Mouse (Mus musculus) heart, embryonic 12.5 days (tissue): ENCODE data around the gene Naglu. TPM values are rescaled to one million over a fixed set of nuclear protein-coding genes. Genes with fewer than 3 reads are reported as not detected.
A peak's percentile ranks its signal among the peaks of the same experiment; 100 is the strongest.

ENCODE experiments used
- ATAC-seq: fragments of 200-750 bp; cut with Nextera tagmentation; 2 replicates; pipeline ENCODE4 v1.8.0; 2017; ENCODE audit warnings: moderate TSS enrichment, moderate library complexity; ENCODE audit not compliant: insufficient number of reproducible peaks, low FRiP score
- H3K27ac ChIP-seq: fragments of 300-500 bp; sonication (generic); 2 replicates; pipeline ENCODE4 v1.5.1; 2016; ENCODE audit warnings: mild to moderate bottlenecking, moderate library complexity; ENCODE audit not compliant: poor library complexity, severe bottlenecking
- H3K27me3 ChIP-seq: fragments of 300-500 bp; sonication (generic); replicated peaks from 2 replicates; pipeline ENCODE4 v1.6.1; 2016; ENCODE audit warnings: mild to moderate bottlenecking, moderate library complexity
- H3K36me3 ChIP-seq: fragments of 300-500 bp; sonication (generic); 2 replicates; pipeline ENCODE4 v1.6.1; 2016; ENCODE audit warnings: mild to moderate bottlenecking, moderate library complexity
- H3K4me1 ChIP-seq: fragments of 300-500 bp; sonication (generic); replicated peaks from 2 replicates; pipeline ENCODE4 v1.6.1; 2016; ENCODE audit warnings: mild to moderate bottlenecking
- H3K4me2 ChIP-seq: fragments of 300-500 bp; sonication (generic); 2 replicates; pipeline ENCODE4 v1.6.1; 2016; ENCODE audit warnings: mild to moderate bottlenecking, moderate library complexity
- H3K4me3 ChIP-seq: fragments of 300-500 bp; sonication (generic); 2 replicates; pipeline ENCODE4 v1.5.1; 2016; ENCODE audit warnings: mild to moderate bottlenecking
- H3K9ac ChIP-seq: fragments of 300-500 bp; sonication (generic); 2 replicates; pipeline ENCODE4 v1.6.1; 2016; ENCODE audit warnings: mild to moderate bottlenecking, moderate library complexity
- H3K9me3 ChIP-seq: fragments of 300-500 bp; sonication (generic); replicated peaks from 2 replicates; pipeline ENCODE4 v1.6.1; 2016; ENCODE audit warnings: mild to moderate bottlenecking, moderate library complexity
- WGBS: fragments of 180-500 bp; shearing (Covaris S2); methylation state at CpG from one replicate; pipeline ENCODE4 v1.1.7; 2016; 5-methylcytosine and 5-hydroxymethylcytosine counted together
- polyA plus RNA-seq: library from polyadenylated mRNA; unstranded; fragments of >200 nt; fragmentation: Nextera tagmentation; extraction: Ambion mirVana; gene quantifications from 2 replicates; pipeline ENCODE4 v1.2.1, GENCODE M21; 2016

Gene Naglu
- polyA plus RNA-seq, 1 experiment from 2014 or later = 18.1 TPM

GRCm38 (mm10) chr11:101066549-101067412, 3.0 kb upstream of the Naglu start:
- no peak for ATAC-seq
- H3K9me3 ChIP-seq = no peaks in the 10 kb centered on the region
- WGBS = 22% methylated on average over 18 of the region's 18 CpGs
- H3K4me2 ChIP-seq = peak overlapping the region; percentile 66
- H3K4me3 ChIP-seq = peak overlapping the region; percentile 30
- H3K27me3 ChIP-seq = peaks cover 11% of the 10 kb centered on the region; the same call in 1 of the 2 replicates
- H3K36me3 ChIP-seq = peaks cover 11% of the 10 kb centered on the region; the same call in 1 of the 2 replicates
- H3K27ac ChIP-seq = no peak overlapping the region
- H3K4me1 ChIP-seq = peaks cover 58% of the 10 kb centered on the region
- peak overlapping the region; percentile 39; the same call in 1 of the 2 replicates for H3K9ac ChIP-seq

- WGBS = under 1% methylated on average over 36 of the region's 36 CpGs
- peaks cover 20% of the 10 kb centered on the region; the same call in 1 of the 2 replicates for H3K27me3 ChIP-seq
- no peak overlapping the region for H3K27ac ChIP-seq
- peak overlapping the region; percentile 97 for H3K4me2 ChIP-seq
- ATAC-seq = peak; percentile 40
- no peaks in the 10 kb centered on the region for H3K9me3 ChIP-seq
- H3K9ac ChIP-seq = peak overlapping the region; percentile 83
- 0 out of 2 replicates have a peak, but pooled peaks cover 3% of the 10 kb centered on the region for H3K36me3 ChIP-seq
- H3K4me1 ChIP-seq = peaks cover 25% of the 10 kb centered on the region
- H3K4me3 ChIP-seq = peak overlapping the region; percentile 81
These were observed 346 bp downstream of the Naglu start for GRCm38 (mm10) chr11:101070189-101070527.

- H3K27ac ChIP-seq = no peak overlapping the region
- peak overlapping the region; percentile 81 for H3K4me3 ChIP-seq
- 0 out of 2 replicates have a peak, but pooled peaks cover 3% of the 10 kb centered on the region for H3K36me3 ChIP-seq
- H3K9ac ChIP-seq = peak overlapping the region; percentile 83; the same call in 1 of the 2 replicates
- no peaks in the 10 kb centered on the region for H3K9me3 ChIP-seq
- no peak for ATAC-seq
- H3K27me3 ChIP-seq = peaks cover 21% of the 10 kb centered on the region
- H3K4me1 ChIP-seq = peaks cover 23% of the 10 kb centered on the region
- 73% methylated on average over 6 of the region's 6 CpGs for WGBS
- H3K4me2 ChIP-seq = peak overlapping the region; percentile 97
These were observed 1.2 kb downstream of the Naglu start for GRCm38 (mm10) chr11:101070987-101071386.

GRCm38 (mm10) chr11:101071810-101072428, 2.1 kb downstream of the Naglu start:
- H3K4me1 ChIP-seq = peaks cover 13% of the 10 kb centered on the region
- no peak overlapping the region for H3K9ac ChIP-seq
- peaks cover 30% of the 10 kb centered on the region for H3K27me3 ChIP-seq
- H3K36me3 ChIP-seq = peaks cover 10% of the 10 kb centered on the region
- no peak for ATAC-seq
- no peak overlapping the region for H3K27ac ChIP-seq
- no peak overlapping the region for H3K4me3 ChIP-seq
- 65% methylated on average over 14 of the region's 14 CpGs for WGBS
- H3K9me3 ChIP-seq = no peaks in the 10 kb centered on the region
- no peak overlapping the region for H3K4me2 ChIP-seq

- H3K4me3 ChIP-seq = 0 out of 2 replicates have a peak within 1 kb of the TSS, but pooled peaks have one; percentile 33
- peaks cover 17% of the 10 kb centered on the region for H3K4me1 ChIP-seq
- peaks cover 56% of the 10 kb centered on the region for H3K27me3 ChIP-seq
- H3K9me3 ChIP-seq = no peaks in the 10 kb centered on the region
- H3K36me3 ChIP-seq = peaks cover 10% of the 10 kb centered on the region
- H3K27ac ChIP-seq = no peak within 1 kb of the TSS
- H3K4me2 ChIP-seq = no peak within 1 kb of the TSS
- ATAC-seq = no peak
- WGBS = 73% methylated on average over 9 of the region's 9 CpGs
- H3K9ac ChIP-seq = no peak within 1 kb of the TSS
These were observed 8.3 kb downstream of the Naglu start, which contains the start of gene Hsd17b1 for GRCm38 (mm10) chr11:101078121-101078520. Gene Hsd17b1, plus strand, starts transcription at chr11:101078411.

GRCm38 (mm10) chr11:101079746-101080145, 9.9 kb downstream of the Naglu start:
- no peak for ATAC-seq
- no peaks in the 10 kb centered on the region for H3K9me3 ChIP-seq
- H3K4me1 ChIP-seq = peaks cover 25% of the 10 kb centered on the region
- peak overlapping the region; percentile 58 for H3K4me2 ChIP-seq
- no peak overlapping the region for H3K27ac ChIP-seq
- peak overlapping the region; percentile 33 for H3K4me3 ChIP-seq
- H3K36me3 ChIP-seq = peaks cover 12% of the 10 kb centered on the region
- peak overlapping the region; percentile 47; the same call in 1 of the 2 replicates for H3K9ac ChIP-seq
- H3K27me3 ChIP-seq = peaks cover 53% of the 10 kb centered on the region
- WGBS = 5% methylated on average over 27 of the region's 27 CpGs

GRCm38 (mm10) chr11:101080421-101080820, 10.6 kb downstream of the Naglu start:
- 74% methylated on average over 5 of the region's 5 CpGs for WGBS
- H3K4me2 ChIP-seq = no peak overlapping the region
- H3K27ac ChIP-seq = no peak overlapping the region
- no peaks in the 10 kb centered on the region for H3K9me3 ChIP-seq
- H3K27me3 ChIP-seq = peaks cover 53% of the 10 kb centered on the region
- peaks cover 18% of the 10 kb centered on the region for H3K36me3 ChIP-seq
- H3K9ac ChIP-seq = no peak overlapping the region
- peaks cover 30% of the 10 kb centered on the region for H3K4me1 ChIP-seq
- no peak for ATAC-seq
- no peak overlapping the region for H3K4me3 ChIP-seq

GRCm38 (mm10) chr11:101081659-101082058, 11.8 kb downstream of the Naglu start:
- WGBS = 6% methylated on average over 10 of the region's 10 CpGs
- peaks cover 20% of the 10 kb centered on the region for H3K36me3 ChIP-seq
- H3K9ac ChIP-seq = peak overlapping the region; percentile 36
- ATAC-seq = no peak
- peaks cover 42% of the 10 kb centered on the region for H3K4me1 ChIP-seq
- H3K4me2 ChIP-seq = peak overlapping the region; percentile 90
- H3K27ac ChIP-seq = peak overlapping the region; percentile 71; the same call in 1 of the 2 replicates
- H3K27me3 ChIP-seq = peaks cover 46% of the 10 kb centered on the region
- no peaks in the 10 kb centered on the region for H3K9me3 ChIP-seq
- H3K4me3 ChIP-seq = peak overlapping the region; percentile 70

- Histone ChIP-seq H3K27ac (peak within 1 kb of the TSS; percentile 84), H3K9me3 (no peaks in the 10 kb centered on the region), H3K27me3 (peaks cover 38% of the 10 kb centered on the region), H3K9ac (peak within 1 kb of the TSS; percentile 91), H3K4me3 (peak within 1 kb of the TSS; percentile 70), H3K4me1 (peaks cover 43% of the 10 kb centered on the region), H3K4me2 (peak within 1 kb of the TSS; percentile 90), H3K36me3 (peaks cover 15% of the 10 kb centered on the region)
- WGBS = under 1% methylated on average over 51 of the region's 51 CpGs
- peak; percentile 89 for ATAC-seq
These were observed 12.6 kb downstream of the Naglu start, which contains the start of gene Coasy for GRCm38 (mm10) chr11:101082208-101083082. Gene Coasy, plus strand, starts transcription at chr11:101082565.

GRCm38 (mm10) chr11:101083083-101083697, 13.4 kb downstream of the Naglu start:
- Histone ChIP-seq H3K9ac (peak overlapping the region; percentile 91), H3K27me3 (peaks cover 31% of the 10 kb centered on the region), H3K4me2 (peak overlapping the region; percentile 90), H3K9me3 (no peaks in the 10 kb centered on the region), H3K27ac (peak overlapping the region; percentile 84), H3K4me1 (peaks cover 51% of the 10 kb centered on the region), H3K36me3 (peaks cover 15% of the 10 kb centered on the region), H3K4me3 (peak overlapping the region; percentile 70)
- 37% methylated on average over 19 of the region's 19 CpGs for WGBS
- no peak for ATAC-seq
